Mouse (Mus musculus) large intestine, adult 2 months (tissue): Measurements from ENCODE around the gene Sdf4. TPM values are rescaled to one million over a fixed set of nuclear protein-coding genes. Genes with fewer than 3 reads are reported as not detected.

Source experiments
- DNase-seq: peaks from one replicate; pipeline ENCODE4 v3.0.0-alpha.2; 2012; ENCODE audit warnings: low read depth, low spot score
- WGBS: fragments of 180-500 bp; shearing (Covaris S2); methylation state at CpG from one replicate; pipeline ENCODE4 v1.1.7; 2018; 5-methylcytosine and 5-hydroxymethylcytosine counted together
- polyA plus RNA-seq: library from polyadenylated mRNA; depleted of rRNA; stranded (reverse); fragments of >200 nt; gene quantifications from 2 replicates; pipeline ENCODE4 v1.2.3, GENCODE M21; 2012; rRNA removed

The Sdf4 gene
- polyA plus RNA-seq, 1 experiment = 77.7 TPM

DNA sequence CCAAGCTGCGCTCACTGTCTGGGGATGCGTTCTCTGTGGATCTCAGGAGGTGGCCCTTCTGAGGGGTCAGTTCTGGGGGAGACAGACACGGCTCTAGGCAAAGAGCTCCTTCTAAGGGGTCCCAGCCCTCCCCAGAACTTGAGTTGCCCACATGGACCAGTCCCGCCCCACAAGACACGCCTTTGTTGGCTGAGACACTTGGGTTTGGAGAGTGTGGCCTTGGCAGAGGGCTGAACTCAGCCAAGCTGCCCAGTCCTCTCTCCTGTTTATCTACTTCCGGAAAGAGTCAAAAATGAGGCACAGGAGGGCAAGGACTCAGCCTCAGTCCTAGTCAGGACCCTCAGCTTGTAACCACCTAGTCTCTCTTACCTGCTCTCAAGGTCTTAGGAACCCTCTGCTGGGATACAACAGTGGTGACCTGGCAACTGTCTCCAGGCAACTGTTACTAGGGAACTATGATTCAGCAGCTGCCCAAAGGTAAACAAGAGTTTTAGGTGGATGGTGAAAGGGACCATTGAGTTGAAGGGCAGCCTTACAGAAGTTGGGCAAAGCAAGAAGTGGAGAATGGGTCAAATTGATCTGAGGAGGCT is 57.8 kb downstream of the Sdf4 start:
- WGBS = 43% methylated on average over 6 of the region's 6 CpGs
- DNase-seq = no peak

- no peak for DNase-seq
- WGBS = 50% methylated on average over 4 of the region's 4 CpGs
Measured at GRCm38 (mm10) chr4:156053113-156053512, 60.4 kb downstream of the Sdf4 start.

GRCm38 (mm10) chr4:156054130-156054529 is 61.5 kb downstream of the Sdf4 start:
- 34% methylated on average over 4 of the region's 4 CpGs for WGBS
- DNase-seq = no peak

DNA sequence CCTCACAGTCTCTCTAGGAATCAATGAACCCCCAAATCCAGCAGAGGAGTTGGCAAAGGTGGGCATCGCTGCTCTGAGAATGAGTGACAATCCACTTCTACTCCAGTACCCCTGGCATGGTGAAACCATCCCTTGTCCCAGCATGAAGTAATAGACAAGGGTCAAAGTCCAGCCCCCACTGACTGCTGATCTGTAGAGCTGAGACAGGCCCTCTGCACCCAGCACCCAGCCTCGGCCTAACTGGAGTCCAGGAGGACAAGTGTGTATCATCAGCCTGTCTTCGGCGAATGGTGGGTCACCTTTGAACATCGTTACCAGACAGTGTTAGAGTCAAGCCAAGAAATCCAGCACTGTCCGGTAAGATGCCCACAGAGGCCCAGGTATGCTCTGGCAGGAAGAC is 61.9 kb downstream of the Sdf4 start:
- DNase-seq = no peak
- 35% methylated on average over 6 of the region's 6 CpGs for WGBS

DNA sequence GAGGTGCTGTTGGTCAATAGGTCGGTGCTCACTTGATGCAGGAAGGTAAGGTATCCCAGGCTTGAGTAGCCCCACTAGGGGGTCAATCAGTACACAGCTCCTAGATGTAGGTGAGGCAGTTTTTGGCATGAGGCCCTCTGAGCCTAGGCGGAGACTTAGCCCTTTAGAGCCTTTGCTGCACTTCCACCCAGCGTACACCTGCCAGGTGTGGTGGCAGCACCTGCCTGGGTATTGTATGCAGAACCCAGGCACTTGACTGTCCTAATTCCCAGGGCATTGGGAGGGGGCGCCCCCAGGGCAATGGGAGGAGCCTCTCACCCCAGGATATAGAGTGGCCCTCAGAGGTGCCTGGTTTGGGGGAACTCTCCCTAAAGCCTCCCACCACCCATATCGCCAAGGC is 62.5 kb downstream of the Sdf4 start:
- 34% methylated on average over 5 of the region's 5 CpGs for WGBS

GRCm38 (mm10) chr4:156057702-156058101 is 65.0 kb downstream of the Sdf4 start:
- WGBS = 30% methylated on average over 10 of the region's 10 CpGs
- DNase-seq = no peak

More for the DNA sequence above, 62.5 kb downstream of the Sdf4 start:
- DNase-seq = no peak

DNA sequence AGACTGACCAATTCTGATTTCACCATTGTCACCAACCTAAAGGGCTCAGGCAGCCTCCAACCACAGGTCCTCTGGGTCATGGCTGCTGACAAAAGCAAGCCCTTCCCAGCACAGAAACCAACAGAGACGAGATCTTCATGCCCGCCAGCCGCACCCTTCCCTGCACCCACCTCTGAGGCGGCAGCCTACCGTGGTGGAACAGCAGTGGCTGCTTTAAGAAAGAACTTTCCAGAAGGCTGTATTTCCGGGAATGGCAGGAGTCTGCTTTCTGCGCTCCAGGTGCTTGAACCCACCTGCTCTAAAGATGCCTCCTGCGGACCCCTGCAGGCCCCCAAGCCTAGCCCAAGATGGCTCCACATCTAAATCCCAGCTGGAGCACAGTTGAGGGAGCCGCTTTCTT is 66.2 kb downstream of the Sdf4 start:
- DNase-seq = no peak
- 29% methylated on average over 9 of the region's 9 CpGs for WGBS

- WGBS = 15% methylated on average over 5 of the region's 5 CpGs
- no peak for DNase-seq
Measured at GRCm38 (mm10) chr4:156059261-156059660, 66.6 kb downstream of the Sdf4 start, which contains the start of gene Ttll10. Gene Ttll10 (minus strand): TSS chr4:156059414.

GRCm38 (mm10) chr4:156059713-156060112 is 67.0 kb downstream of the Sdf4 start:
- DNase-seq = no peak
- WGBS = 12% methylated on average over 10 of the region's 10 CpGs

Other genes starting within 250 kb of the Sdf4 start
- gene Atad3a, start 231.8 kb upstream of the Sdf4 start, polyA plus RNA-seq = 78.3 and 91.6 TPM in 2 replicates
- gene Vwa1, start 218.2 kb upstream of the Sdf4 start, polyA plus RNA-seq = 10.6 and 36.8 TPM in 2 replicates
- gene Tmem88b, start 207.0 kb upstream of the Sdf4 start, polyA plus RNA-seq = 0.55 and 1.2 TPM in 2 replicates
- not detected in 2 replicates for gene Ankrd65, start 202.4 kb upstream of the Sdf4 start, polyA plus RNA-seq
- gene Mrpl20, start 190.0 kb upstream of the Sdf4 start, polyA plus RNA-seq = 73.4 and 84.4 TPM in 2 replicates
- gene Ccnl2, start 180.4 kb upstream of the Sdf4 start, polyA plus RNA-seq = 45.9 and 63.9 TPM in 2 replicates
- 123 and 143 TPM in 2 replicates for gene Aurkaip1, start 161.6 kb upstream of the Sdf4 start, polyA plus RNA-seq
- 55.5 and 69.3 TPM in 2 replicates for gene Mxra8, start 153.2 kb upstream of the Sdf4 start, polyA plus RNA-seq
- 73.8 and 106 TPM in 2 replicates for gene Dvl1, start 145.5 kb upstream of the Sdf4 start, polyA plus RNA-seq
- 1.3 and 1.9 TPM in 2 replicates for gene Tas1r3, start 129.5 kb upstream of the Sdf4 start, polyA plus RNA-seq
- 51.3 and 55.5 TPM in 2 replicates for gene Cptp, start 123.4 kb upstream of the Sdf4 start, polyA plus RNA-seq
- 36.6 and 36.7 TPM in 2 replicates for gene Ints11, start 123.3 kb upstream of the Sdf4 start, polyA plus RNA-seq
- 31.4 and 39.4 TPM in 2 replicates for gene Pusl1, start 101.1 kb upstream of the Sdf4 start, polyA plus RNA-seq
- gene Acap3, start 101.0 kb upstream of the Sdf4 start, polyA plus RNA-seq = 9.5 and 16.3 TPM in 2 replicates
- 77.4 and 92.8 TPM in 2 replicates for gene Ube2j2, start 49.0 kb upstream of the Sdf4 start, polyA plus RNA-seq
- 77.0 and 151 TPM in 2 replicates for gene C1qtnf12, start 30.6 kb upstream of the Sdf4 start, polyA plus RNA-seq
- gene B3galt6, start 223 bp upstream of the Sdf4 start, polyA plus RNA-seq = 5.9 and 6.0 TPM in 2 replicates
- 7.4 and 8.8 TPM in 2 replicates for gene Tnfrsf4, start 21.0 kb downstream of the Sdf4 start, polyA plus RNA-seq
- 5.9 and 6.6 TPM in 2 replicates for gene Tnfrsf18, start 33.3 kb downstream of the Sdf4 start, polyA plus RNA-seq
- gene Ttll10, start 66.5 kb downstream of the Sdf4 start, polyA plus RNA-seq = 6.6 and 9.2 TPM in 2 replicates
- gene 9430015G10Rik, start 117.1 kb downstream of the Sdf4 start, polyA plus RNA-seq = 17.1 and 21.9 TPM in 2 replicates
- gene Rnf223, start 137.6 kb downstream of the Sdf4 start, polyA plus RNA-seq = 0.22 and 0.25 TPM in 2 replicates
- 50.8 and 87.5 TPM in 2 replicates for gene Agrn, start 204.6 kb downstream of the Sdf4 start, polyA plus RNA-seq
- gene Isg15, start 207.9 kb downstream of the Sdf4 start, polyA plus RNA-seq = 31.7 and 56.0 TPM in 2 replicates
- 1.9 and 2.9 TPM in 2 replicates for gene AW011738, start 210.4 kb downstream of the Sdf4 start, polyA plus RNA-seq
- gene Perm1, start 223.0 kb downstream of the Sdf4 start, polyA plus RNA-seq = 0.14 and 0.20 TPM in 2 replicates
- 35.2 and 48.1 TPM in 2 replicates for gene Plekhn1, start 242.0 kb downstream of the Sdf4 start, polyA plus RNA-seq
- 65.2 and 67.2 TPM in 2 replicates for gene Noc2l, start 243.1 kb downstream of the Sdf4 start, polyA plus RNA-seq